Mouse (Mus musculus) embryo, embryonic 11.5 days (tissue): ENCODE measurements around the gene Clic4.
"Not testable (repeated sequence)": the region's sequence is repeated elsewhere in the genome, so short reads cannot be mapped to it uniquely, and the experiment has no call there.

Experiments
- DNase-seq: peaks from one replicate; pipeline ENCODE4 v3.0.0-alpha.2; 2012; ENCODE audit warnings: low read depth, low spot score

Gene Clic4

DNA sequence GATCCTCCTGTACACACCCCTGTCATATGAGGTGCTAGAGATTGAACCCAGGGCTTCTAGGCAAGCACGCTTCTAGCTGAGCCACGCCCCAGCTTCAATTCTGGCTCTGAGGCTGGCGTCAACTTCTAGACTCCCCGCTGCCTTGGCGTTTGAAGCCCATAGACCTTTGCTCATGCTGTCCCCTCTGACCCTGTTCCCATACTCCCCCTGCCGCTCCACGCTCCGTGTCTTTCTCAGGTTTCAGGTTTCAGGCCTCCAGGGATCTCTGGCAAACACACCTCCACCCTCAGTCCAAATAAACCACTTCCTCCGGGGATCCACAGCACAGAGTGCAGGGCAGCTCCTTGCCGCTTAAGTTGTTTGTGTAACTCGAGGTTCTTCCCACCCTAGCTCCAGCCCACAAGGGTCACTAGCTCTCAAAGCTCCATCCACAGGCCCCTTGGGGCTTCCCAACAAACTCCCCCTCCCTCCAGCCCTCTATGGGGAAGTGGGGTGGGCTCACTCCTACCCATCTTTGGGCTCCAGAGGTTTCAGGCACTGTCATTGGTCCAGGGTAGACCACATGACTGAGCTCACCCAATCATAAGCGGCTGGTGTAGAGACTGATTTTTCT lies 20.0 kb upstream of the Clic4 start:
- peak; percentile 51 for DNase-seq

DNA sequence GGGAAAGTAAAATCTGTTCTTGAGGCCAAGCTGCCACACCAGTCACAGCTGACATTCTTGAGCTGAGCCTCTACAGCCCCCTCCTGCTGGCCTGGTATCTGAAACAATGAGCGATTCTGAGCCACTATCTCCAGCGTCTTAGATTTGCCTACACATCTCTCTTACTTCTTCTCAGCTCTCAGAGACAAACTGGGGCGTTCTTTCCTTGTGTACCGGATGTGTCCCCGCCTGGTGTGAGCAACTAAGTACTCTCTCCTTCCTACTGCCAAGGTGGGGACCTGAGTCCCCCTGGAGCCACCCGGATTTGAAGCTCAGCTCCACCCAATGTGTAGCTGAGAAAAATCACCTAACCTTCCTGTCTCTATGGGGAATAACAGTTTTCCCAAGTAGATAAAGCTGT lies 19.2 kb upstream of the Clic4 start:
- no peak for DNase-seq

DNA sequence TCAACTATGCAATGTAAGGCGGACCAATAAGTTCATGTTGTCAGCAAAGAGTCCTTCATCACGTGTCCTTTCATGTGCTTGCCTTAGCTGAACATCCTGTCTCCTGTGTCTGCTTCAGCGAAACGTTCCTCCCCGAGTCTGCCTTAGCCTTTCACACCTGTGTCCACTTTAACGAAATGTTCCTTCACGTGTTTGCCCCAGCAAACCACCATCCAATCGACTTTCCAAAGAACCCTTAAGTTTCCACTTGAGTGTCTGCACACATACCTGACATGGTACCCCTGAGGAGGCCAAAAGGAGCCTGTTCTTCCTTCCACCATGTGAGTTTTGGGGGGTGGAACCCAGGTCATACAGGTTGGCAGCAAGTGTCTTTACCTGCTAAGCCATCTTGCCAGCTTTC lies 18.6 kb upstream of the Clic4 start:
- DNase-seq: no peak

DNA sequence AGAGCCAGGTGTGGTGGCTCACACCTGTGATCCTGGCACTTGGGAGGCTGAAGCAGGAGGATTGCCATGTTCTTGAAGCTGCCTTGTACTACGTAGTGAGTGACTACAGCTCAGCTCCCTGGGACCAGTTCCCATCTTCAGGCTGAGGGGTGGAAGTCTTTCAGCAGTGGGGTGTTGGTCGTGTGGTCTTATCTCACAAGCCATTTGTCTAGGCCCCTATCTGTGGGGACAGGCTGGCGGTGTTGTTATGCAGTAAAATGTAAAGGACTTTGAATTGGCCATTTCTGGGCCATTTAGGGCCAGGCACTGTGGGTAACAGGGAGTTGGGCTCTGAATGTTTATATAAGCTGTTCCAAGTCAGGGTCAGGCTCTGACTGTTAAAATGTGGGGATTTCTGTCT lies 15.4 kb upstream of the Clic4 start:
- no peak for DNase-seq

DNA sequence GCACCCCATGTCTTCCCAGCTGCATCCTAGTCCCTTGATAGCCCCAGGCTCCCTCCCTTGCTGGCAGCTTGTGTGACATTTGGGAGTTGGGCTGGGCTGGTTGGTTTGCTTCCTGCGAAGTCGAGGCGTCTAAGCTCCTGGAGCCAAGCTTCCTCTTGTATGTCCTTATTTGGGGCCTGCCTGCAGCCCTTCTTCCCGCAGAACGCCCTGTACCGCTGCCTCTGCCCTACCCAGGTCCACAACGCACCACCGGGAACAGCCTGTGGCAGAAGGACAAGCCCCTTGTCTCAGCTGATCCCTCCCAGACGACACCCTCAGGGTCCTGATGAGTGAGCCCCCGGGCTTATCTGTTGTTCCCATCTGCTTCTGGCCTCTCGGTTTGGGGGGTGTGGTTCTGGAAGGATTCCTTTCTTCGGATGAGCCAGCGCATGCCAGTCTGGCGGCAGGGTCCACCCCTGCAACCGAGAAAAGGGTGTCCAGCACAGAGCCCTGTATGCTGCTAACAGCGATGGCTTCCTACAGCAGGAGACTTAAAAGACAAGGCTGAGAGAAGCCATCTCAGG lies 14.3 kb upstream of the Clic4 start:
- no peak for DNase-seq

DNA sequence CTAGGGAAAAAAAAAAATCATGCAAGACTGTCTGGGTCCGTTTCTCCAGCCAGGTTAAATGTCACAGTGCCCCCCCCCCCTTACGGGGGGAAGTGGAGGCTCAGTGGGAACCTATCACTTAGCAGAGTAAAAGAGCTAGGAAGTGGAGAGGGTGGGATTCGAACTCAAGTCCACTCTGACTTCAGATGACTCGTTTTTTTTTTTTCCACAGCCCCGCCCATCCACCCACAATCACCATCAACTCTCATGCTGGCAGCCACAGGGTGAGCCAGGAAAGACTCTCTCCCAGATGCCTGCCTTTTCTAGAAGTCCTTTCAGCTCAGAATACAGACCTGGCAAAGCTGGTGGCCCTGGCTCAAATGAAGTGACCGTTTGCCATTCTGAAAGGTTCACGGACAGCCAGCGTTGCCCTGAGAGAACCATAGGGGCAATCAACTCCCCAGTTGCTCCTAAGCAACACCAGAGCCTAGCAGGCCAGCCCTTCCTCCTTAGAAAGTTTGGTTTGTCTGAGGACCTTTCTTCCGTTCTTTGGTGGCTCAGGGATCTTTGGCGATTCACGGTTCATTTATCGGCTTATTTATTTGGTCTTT lies 13.5 kb upstream of the Clic4 start:
- DNase-seq: no peak

DNA sequence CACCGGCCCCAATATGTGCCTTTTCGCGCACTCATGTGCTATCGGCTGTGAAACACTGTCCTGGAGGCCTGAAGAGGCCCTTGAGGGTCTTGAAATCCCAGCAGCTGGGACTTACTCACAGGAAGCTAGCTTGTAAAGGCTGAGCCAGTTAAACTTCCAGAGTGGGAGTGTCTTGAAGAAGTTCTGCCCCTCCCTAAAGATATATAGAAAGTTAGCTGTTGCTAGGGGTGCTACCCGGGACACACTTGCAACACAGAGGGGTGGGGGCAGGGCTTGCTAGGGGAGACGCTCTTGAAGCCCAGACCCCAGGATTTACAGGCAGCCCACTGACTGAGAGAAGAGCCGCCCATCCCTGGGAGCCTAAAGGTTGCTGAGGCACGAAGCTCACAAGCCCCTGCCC lies 12.8 kb upstream of the Clic4 start:
- no peak for DNase-seq

DNA sequence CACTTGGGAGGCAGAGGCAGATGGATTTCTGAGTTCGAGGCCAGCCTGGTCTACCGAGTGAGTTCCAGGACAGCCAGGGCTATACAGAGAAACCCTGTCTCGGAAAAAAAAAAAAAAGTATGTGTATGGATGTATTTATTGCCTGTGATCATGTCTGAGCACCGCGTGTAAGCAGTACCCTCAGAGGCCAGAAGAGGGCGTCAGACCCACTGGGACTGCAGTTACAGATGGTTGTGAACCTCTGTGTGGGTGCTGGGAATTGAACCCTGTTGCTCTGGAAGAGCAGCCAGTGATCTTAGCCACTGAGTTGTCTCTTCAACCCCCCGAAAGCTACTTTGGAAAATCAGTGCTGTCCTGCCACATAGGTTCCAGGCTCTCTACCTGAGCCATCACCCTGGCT lies 11.3 kb upstream of the Clic4 start:
- no peak for DNase-seq

DNA sequence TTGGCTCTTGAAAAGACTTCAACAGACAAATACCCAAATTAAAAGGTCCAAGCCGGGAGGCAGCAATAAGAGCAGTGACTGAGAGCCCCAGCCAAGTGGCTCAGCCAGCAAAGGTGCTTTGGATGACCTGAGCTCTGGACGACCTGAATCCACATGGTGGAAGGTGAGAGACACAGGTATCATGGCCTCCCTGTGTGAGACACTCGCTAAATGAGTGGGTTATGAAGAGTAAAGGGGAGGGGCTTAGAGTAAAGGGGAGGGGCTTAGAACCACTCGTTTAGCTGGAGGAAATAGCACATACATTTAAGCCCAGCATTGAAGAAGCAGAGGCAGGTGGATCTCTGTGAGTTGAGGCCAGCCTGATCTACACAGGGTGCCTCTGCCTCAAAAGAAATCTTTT lies 10.8 kb upstream of the Clic4 start:
- DNase-seq: no peak

DNA sequence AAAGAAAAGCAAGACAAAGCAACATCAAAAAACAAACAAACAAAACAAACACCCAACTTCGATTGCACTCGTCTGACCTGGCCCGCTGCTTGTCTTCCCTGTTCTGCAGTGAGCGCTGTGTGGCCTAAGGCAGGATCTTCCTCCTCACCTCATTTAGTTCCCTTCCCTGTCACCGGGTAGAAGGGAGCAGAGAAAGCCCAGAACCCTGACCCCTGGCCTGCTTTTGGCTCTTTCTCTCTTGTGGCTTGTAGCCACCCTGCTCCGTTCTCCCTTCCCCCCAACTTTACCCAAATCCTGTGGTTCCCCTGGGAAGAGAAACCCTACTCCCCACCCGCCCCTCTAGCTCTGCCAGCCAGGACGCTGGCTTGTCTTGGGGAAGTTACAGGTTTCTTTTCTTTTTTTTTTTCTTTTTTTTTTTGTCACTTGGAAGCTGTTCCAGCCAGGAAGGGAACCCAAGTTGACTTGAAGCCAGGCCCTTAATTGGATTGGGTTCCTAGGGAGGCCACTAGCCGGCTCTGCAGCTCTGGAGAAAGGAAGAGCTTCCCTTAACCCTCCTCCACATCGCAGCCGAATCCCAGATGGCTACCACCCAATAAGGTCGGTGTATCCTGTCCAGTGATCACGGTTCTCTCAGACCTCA lies 10.2 kb upstream of the Clic4 start:
- no peak for DNase-seq

DNA sequence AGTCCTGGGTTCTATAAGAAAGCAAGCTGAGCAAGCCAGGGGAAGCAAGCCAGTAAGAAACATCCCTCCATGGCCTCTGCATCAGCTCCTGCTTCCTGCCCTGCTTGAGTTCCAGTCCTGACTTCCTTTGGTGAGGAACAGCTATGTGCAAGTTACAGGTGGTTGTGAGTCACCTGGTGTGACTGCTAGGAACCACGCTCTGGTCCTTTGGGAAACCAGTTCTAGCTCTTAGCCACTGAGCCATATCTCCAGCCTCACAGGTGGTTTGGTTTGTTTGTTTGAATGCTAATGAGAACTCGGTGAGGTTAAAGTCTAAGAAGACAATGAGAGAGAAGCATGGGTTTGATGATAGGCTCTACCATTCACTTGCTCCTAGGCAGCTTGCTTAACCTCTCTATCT lies 7.4 kb upstream of the Clic4 start:
- DNase-seq: not testable (repeated sequence)

DNA sequence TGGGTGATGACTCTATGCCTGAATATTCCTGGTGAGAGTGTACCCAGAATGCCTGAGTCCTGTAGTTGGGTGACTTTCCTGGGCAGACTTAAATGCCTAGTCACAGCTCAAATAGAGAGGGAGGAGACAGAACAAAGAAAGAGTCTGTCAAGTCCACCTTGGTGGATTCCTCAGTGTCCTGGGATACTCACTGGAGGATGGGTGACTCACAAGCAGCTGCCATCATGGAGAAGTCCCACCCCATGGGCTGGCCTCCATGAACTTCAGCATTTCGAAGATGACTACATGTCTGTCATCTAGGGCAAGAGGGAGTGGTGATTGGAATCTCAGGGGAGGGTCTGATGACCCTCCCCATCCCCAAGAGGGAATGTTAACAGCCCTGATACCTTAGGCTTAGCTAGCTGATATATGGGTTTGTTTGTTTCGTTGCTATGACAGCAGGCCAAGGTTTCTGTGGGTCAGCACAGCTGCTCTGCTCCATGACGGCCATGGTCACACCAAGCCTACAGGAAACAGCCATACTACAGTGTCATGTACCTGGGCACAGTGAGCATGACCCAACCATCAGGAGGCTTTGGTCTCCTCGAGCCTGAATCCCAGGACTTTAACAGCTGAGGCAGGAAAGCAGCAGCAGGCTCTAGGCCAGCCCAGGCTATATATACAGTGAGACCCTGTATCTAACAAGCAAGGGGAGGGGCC lies 4.2 kb upstream of the Clic4 start:
- DNase-seq: no peak

DNA sequence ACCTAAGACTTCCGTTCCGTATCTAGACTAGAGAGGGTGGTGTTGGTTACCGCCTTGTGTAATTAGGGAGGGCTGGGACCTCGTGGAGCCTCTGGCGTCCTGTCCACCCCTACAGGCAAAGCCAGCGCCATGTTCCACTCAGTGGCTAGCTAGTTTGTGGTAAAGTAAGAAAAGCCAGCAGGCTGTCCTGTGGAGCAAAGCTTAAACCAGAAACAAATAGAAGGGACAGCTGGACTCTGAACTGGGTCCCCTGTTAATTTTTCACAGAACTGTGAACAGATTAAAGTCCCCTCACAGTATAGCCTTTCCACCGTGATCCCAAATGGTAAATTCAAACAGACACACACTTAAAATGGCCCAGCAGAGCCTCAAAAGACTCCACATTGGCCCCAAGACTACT lies 2.1 kb upstream of the Clic4 start:
- no peak for DNase-seq

DNA sequence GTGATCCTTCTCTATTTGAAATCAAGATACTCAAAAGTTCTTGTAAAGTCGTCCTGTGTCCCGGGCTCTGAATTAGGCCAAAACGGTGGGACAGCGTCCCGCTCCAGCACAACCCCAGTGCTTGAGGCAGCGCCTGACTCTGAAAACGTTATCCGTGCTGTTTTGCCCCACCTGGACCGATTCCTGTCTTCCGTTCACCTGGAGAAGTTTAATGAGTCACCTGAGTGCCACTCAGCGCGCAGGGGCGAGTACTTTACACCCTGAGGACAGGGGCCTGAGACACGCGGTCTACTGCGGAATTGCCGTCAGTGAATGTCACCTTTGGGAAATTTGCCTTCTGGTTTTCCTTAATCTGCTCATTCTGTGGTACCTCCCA lies 681 bp upstream of the Clic4 start:
- no peak for DNase-seq

DNA sequence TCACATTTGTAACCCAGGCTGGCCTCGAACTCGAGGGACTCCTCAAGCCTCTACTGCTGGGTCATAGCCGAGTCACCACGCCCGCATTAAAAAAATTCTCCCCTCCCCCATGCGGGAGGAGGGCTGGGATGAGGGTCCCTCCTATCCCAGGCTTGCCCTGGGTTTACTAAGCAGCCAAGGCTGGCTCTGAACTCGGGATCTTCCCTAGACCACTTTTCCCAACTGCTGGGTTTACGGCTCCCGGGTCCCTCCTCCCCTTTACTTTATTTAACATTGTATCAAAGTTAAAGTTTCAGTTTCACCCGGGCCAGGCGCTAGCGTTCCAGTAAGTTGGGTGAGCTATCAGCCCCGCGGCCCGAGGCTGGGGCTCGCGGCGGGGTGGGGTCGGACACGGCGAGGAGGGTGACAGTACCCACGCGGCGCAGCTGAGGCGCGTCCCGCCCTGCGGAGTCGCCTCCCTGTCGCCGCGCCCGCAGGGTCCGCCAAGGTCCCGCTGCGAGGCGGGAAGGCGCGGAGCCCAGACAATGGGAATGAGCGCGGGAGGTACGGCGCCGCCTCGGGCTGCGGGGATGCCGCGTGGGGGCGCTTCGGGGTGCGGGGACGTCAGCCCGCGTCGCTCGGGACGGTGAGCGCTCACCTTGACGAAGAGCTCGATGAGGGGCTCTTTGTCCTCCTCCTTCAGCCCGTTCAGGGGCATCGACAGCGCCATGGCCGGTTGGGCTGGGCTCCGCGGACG lies 565 bp downstream of the Clic4 start:
- DNase-seq: peak; percentile 43

DNA sequence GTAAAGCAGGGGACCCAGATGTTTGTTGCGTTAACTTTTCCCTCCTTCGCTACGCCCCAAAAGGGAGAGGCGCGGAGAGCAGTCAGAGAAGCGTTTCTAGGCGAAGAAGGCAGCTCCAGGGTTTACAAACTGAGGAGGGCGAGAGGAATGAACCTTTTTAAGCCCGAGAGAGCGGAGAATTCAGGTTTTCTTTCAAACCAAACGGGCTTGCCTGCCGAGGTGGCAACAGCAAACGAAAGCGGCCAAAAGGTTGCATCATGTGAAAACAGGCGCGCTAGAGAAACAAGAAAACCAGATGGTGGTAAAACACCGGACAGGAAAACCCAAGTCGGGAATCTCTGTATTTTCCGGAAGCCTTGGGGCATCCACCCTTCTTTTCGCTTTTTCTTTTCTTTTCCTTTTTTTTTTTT lies 1.2 kb downstream of the Clic4 start:
- DNase-seq: no peak

DNA sequence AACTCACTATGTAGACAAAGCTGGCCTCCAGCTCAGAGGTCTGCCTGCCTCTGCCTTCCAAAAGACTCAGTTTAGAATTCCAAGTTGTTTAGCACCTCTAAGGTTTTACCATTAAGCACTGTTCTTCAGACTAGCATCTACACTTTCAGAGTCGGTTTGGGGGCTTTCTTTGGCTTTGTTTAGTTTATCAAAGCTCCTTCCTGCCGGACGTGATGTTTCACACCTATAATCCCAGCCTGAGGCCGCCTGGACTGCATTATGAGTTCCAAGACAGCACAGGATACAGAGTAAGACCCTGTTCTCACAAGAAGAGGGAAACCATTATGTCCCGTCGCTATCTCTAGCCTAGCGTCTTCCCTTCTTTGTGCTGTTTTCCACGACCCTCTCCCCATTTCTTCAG lies 2.1 kb downstream of the Clic4 start:
- DNase-seq: no peak

DNA sequence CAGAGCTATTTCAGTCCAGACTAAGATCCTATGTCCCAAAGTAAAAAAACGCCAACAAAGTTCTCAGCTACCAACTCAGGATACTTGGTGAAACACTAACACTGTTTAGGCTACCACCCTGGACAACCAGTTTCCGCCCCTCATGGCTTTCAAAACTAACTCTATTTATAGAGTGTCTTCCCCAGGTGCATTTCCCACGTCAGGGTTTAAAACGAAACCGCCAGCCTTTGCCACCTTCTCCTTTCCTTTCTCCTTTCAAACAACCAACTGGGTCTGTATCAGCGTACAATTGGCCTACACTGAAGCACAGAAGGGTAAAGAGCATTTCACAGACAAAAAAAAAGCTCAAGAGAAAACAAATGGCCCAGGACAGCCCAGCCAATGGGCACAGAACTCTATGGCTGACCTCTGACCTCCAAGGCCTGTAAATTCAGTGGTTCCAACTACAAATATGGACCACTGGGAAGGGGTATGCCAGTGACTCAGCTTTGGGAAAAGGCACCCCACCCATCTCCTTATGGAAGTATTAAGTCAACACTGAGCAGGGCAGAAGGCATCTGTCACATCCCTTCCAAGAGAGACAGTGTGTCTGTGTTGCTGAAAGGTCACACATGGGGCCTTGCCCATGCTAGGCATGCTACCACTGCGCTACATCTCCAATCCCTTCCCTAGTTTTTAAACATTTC lies 2.8 kb downstream of the Clic4 start:
- no peak for DNase-seq

DNA sequence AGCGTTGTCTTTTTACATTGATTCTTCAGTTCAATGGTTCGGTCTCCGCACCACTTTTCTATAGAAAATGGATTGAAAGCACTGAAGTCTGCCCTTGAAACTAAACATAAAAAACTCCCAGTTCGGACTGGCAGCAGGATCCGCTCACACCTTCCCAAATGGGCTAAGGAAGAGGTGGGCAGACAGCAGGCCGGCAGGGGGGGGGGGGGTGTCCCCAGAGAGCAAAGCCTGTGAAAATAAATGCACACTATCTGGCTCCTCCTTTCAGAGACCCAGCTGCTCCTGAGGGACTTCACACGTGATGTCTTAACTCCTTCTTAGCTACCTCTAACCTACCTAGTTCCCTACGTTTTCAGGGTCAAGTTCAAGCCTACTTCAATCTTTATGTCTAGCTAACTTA lies 5.1 kb downstream of the Clic4 start:
- DNase-seq: no peak

DNA sequence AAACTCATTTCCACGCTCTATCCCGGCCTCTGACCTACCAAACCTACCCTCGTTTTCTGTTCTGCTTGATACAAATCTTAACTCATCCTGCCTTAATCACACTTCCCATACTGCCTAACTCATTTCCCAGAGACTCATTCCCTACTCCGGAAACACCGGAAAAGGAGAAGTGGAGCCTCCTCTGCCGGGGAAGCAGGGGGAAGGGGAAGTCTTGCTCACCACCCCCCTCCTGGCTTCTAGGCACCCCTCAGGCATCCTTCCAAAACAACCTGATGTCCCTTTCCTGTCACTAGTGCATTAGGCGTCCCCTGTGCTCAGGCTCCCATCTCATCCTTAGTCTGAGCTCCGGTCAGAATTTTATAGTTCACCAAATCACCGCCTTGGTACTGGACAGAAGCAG lies 5.6 kb downstream of the Clic4 start:
- DNase-seq: no peak

DNA sequence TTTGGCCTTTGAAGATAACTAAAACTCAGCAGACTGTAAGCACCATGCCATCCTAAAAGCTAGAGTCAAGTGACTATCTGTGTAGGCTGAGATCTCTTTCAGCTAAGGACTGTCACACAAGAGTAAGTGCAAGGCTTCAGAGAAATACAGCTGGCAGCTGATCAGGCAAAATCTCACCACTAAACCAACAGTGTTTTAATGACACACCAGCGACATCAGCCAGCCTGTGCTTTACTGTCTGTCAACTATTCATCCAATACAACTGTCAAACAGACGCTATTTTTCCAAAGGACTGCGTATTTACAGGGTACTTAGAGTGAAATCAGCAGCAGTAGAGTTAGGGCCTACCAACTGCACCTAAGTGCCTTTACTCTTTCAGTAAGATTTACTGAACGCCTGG lies 12.2 kb downstream of the Clic4 start:
- no peak for DNase-seq
